Mouse (Mus musculus) CH12.LX (cell line): ENCODE data around the gene Col4a1. TPM values are rescaled to one million over a fixed set of nuclear protein-coding genes. Genes with fewer than 3 reads are reported as not detected.

Experiments used
- DNase-seq: peaks from one replicate; pipeline ENCODE4 v3.0.0-alpha.2; 2013; ENCODE audit errors: extremely low read depth
- H3K27ac ChIP-seq: 2 replicates; pipeline ENCODE4 v1.5.1; 2012; ENCODE audit warnings: low read depth, mild to moderate bottlenecking, control low read depth, moderate library complexity; ENCODE audit not compliant: insufficient read depth
- H3K27me3 ChIP-seq: replicated peaks from 2 replicates; pipeline ENCODE3; 2012; ENCODE audit warnings: inconsistent platforms
- H3K36me3 ChIP-seq, 2 experiments: replicated peaks in 1 of 2; 2 replicates each; pipeline versions ENCODE3 to v1.6.1; 2012; ENCODE audit warnings: inconsistent platforms in 1 of 2, low read length in 1 of 2, mild to moderate bottlenecking in 1 of 2, mixed read lengths in 1 of 2, moderate library complexity in 1 of 2; ENCODE audit not compliant: control insufficient read depth in 1 of 2, insufficient read depth in 1 of 2
- H3K4me1 ChIP-seq, 2 experiments: 2 replicates each; pipeline ENCODE4 v1.6.1; 2012; ENCODE audit warnings: inconsistent platforms in 1 of 2, moderate library complexity in 1 of 2; ENCODE audit not compliant: insufficient read depth in 2 of 2, control insufficient read depth in 1 of 2
- H3K4me2 ChIP-seq: 2 replicates; pipeline ENCODE4 v1.6.1; 2012; ENCODE audit warnings: low read depth, mild to moderate bottlenecking, control low read depth; ENCODE audit not compliant: poor library complexity, insufficient read depth, severe bottlenecking
- H3K4me3 ChIP-seq, 3 experiments: fragments of 150-350 bp in 1 of 3; sonication (generic) in 1 of 3; replicated peaks in 1 of 3; 2 replicates each; pipeline versions ENCODE3 to v1.5.1; 2011 to 2012; ENCODE audit warnings: low read depth in 2 of 3, low read length in 2 of 3, mild to moderate bottlenecking in 2 of 3, moderate library complexity in 2 of 3, control low read depth in 1 of 3, improper control_type of control experiment in 1 of 3, inconsistent platforms in 1 of 3, mixed read lengths in 1 of 3; ENCODE audit not compliant: poor library complexity in 1 of 3
- H3K79me2 ChIP-seq: replicated peaks from 2 replicates; pipeline ENCODE4 v1.6.1; 2012; ENCODE audit warnings: mild to moderate bottlenecking, moderate library complexity; ENCODE audit not compliant: control insufficient read depth, poor library complexity, insufficient read depth, severe bottlenecking; ENCODE audit errors: extremely low read depth
- H3K9ac ChIP-seq: 2 replicates; pipeline ENCODE4 v1.6.1; 2012; ENCODE audit warnings: low read depth, mild to moderate bottlenecking, control low read depth, moderate library complexity; ENCODE audit not compliant: insufficient read depth
- H3K9me3 ChIP-seq: replicated peaks from 2 replicates; pipeline ENCODE3; 2012; ENCODE audit warnings: low read length, inconsistent platforms, mixed read lengths
- CHD1 ChIP-seq: IDR thresholded peaks from 2 replicates; pipeline ENCODE4 v1.6.1; 2012; ENCODE audit warnings: low read depth, low read length, improper control_type of control experiment, inconsistent platforms
- CTCF ChIP-seq, 2 experiments: IDR thresholded peaks in 1 of 2; conservative IDR thresholded peaks in 1 of 2; 2 replicates each; pipeline ENCODE4 v1.5.1; 2011 to 2012; ENCODE audit warnings: low read depth in 2 of 2, low read length in 2 of 2, improper control_type of control experiment in 1 of 2, inconsistent platforms in 1 of 2, mild to moderate bottlenecking in 1 of 2, moderate library complexity in 1 of 2
- E2F4 ChIP-seq: IDR thresholded peaks from 2 replicates; pipeline ENCODE4 v1.6.1; 2011; ENCODE audit warnings: low read depth, low read length, improper control_type of control experiment; ENCODE audit not compliant: insufficient replicate concordance
- ELF1 ChIP-seq: IDR thresholded peaks from 2 replicates; pipeline ENCODE4 v1.6.1; 2014; ENCODE audit warnings: low read depth, mild to moderate bottlenecking, inconsistent platforms, low read length, improper control_type of control experiment
- ETS1 ChIP-seq: conservative IDR thresholded peaks from 2 replicates; pipeline ENCODE4 v1.6.1; 2012; ENCODE audit warnings: low read depth, mild to moderate bottlenecking, inconsistent platforms, low read length, improper control_type of control experiment, moderate library complexity
- HCFC1 ChIP-seq: IDR thresholded peaks from 2 replicates; pipeline ENCODE4 v1.6.1; 2012; ENCODE audit warnings: low read depth, mild to moderate bottlenecking, inconsistent platforms, low read length, improper control_type of control experiment
- JUN ChIP-seq: IDR thresholded peaks from 2 replicates; pipeline ENCODE4 v1.6.1; 2011; ENCODE audit warnings: low read depth, mild to moderate bottlenecking, low read length, improper control_type of control experiment, moderate library complexity; ENCODE audit not compliant: insufficient read depth
- JUND ChIP-seq: conservative IDR thresholded peaks from 2 replicates; pipeline ENCODE4 v1.6.1; 2011; ENCODE audit warnings: low read depth, low read length, improper control_type of control experiment
- MAFK ChIP-seq: IDR thresholded peaks from 2 replicates; pipeline ENCODE4 v1.6.1; 2011; ENCODE audit warnings: low read length, improper control_type of control experiment; ENCODE audit not compliant: insufficient replicate concordance
- MAX ChIP-seq: IDR thresholded peaks from 2 replicates; pipeline ENCODE4 v1.6.1; 2011; ENCODE audit warnings: low read length, improper control_type of control experiment
- MXI1 ChIP-seq: IDR thresholded peaks from 2 replicates; pipeline ENCODE4 v1.6.1; 2011; ENCODE audit warnings: mild to moderate bottlenecking, low read depth, low read length, improper control_type of control experiment
- MYC ChIP-seq: IDR thresholded peaks from 2 replicates; pipeline ENCODE4 v1.6.1; 2011; ENCODE audit warnings: low read depth, mild to moderate bottlenecking, improper control_type of control experiment, low read length
- PAX5 ChIP-seq: IDR thresholded peaks from 2 replicates; pipeline ENCODE4 v1.6.1; 2012; ENCODE audit warnings: low read length, inconsistent platforms, mixed read lengths
- POLR2A ChIP-seq: IDR thresholded peaks from 2 replicates; pipeline ENCODE4 v1.6.1; 2011; ENCODE audit warnings: low read depth, mild to moderate bottlenecking, improper control_type of control experiment, low read length
- RCOR1 ChIP-seq: conservative IDR thresholded peaks from 2 replicates; pipeline ENCODE4 v1.6.1; 2012; ENCODE audit warnings: low read depth, mild to moderate bottlenecking, inconsistent platforms, low read length, improper control_type of control experiment
- TBP ChIP-seq: conservative IDR thresholded peaks from 2 replicates; pipeline ENCODE4 v1.6.1; 2011; ENCODE audit warnings: low read depth, low read length, improper control_type of control experiment
- TCF12 ChIP-seq: IDR thresholded peaks from 2 replicates; pipeline ENCODE4 v1.6.1; 2014; ENCODE audit warnings: low read depth, mild to moderate bottlenecking, inconsistent platforms, low read length, improper control_type of control experiment
- UBTF ChIP-seq: IDR thresholded peaks from 2 replicates; pipeline ENCODE4 v1.6.1; 2012; ENCODE audit warnings: low read depth, mild to moderate bottlenecking, inconsistent platforms, low read length, improper control_type of control experiment, moderate library complexity
- USF1 ChIP-seq: IDR thresholded peaks from 2 replicates; pipeline ENCODE4 v1.6.1; 2014; ENCODE audit warnings: low read depth, mild to moderate bottlenecking, inconsistent platforms, low read length, improper control_type of control experiment
- USF2 ChIP-seq: conservative IDR thresholded peaks from 2 replicates; pipeline ENCODE4 v1.6.1; 2011; ENCODE audit warnings: low read depth, low read length, improper control_type of control experiment
- ZKSCAN1 ChIP-seq: IDR thresholded peaks from 2 replicates; pipeline ENCODE4 v1.6.1; 2012; ENCODE audit warnings: low read depth, inconsistent platforms, low read length, improper control_type of control experiment, borderline replicate concordance
- ZNF384 ChIP-seq: IDR thresholded peaks from 2 replicates; pipeline ENCODE4 v1.6.1; 2012; ENCODE audit warnings: low read depth, low read length, improper control_type of control experiment, inconsistent platforms
- dilution Hi-C: fragments of 300-500 bp; cut with MboI; formaldehyde crosslinking; loops from 2 replicates; pipeline ENCODE4 v1.14.3; 2020; ENCODE audit warnings: low sequenced_read_pairs; ENCODE audit not compliant: extremely low pct_unique_long_range_greater_than_20kb, extremely low pct_ligation_motif_present
- in situ Hi-C: fragments of 300-500 bp; cut with MboI; formaldehyde crosslinking; loops from 3 replicates; pipeline ENCODE4 v1.14.3; 2019; ENCODE audit warnings: low sequenced_read_pairs, low pct_ligation_motif_present, low pct_unique_long_range_greater_than_20kb, mixed read lengths
- polyA plus RNA-seq: library from polyadenylated mRNA; unstranded; fragments of >175 nt; gene quantifications from 2 replicates; pipeline ENCODE4 v1.2.1, GENCODE M21; 2012; ENCODE audit warnings: low read depth; ENCODE audit not compliant: insufficient read length
- total RNA-seq, 2 experiments: library from RNA; depleted of rRNA; stranded (reverse); fragments of 300-350 nt in 1 of 2; fragments of >200 nt in 1 of 2; gene quantifications; 2 replicates each; pipeline ENCODE4 v1.2.3; 2012 to 2014

Gene Col4a1
- total and polyA plus RNA-seq, 3 experiments = 0.04 to 0.27 (median 0.13) TPM

DNA sequence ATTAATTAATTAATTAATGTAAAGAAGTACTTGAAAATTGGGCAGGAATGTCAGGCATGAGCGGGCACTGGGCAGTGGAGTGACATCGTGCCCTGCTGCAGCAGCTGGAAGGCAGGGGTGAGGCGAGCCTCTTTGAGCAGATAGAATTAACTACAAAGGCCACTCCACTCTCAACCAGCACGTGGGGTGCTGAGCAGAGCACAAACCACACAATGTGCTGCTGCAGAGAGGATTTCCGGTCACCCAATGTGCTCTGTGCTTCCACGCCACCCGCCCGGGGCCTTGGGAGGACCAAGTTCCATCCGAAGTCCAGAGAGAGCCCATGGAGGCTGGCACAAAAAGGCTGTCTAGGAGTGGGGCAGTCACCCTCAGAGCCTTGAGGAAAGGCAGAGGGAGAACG, 29.4 kb downstream of the Col4a1 start:
- H3K4me2 ChIP-seq = no peak overlapping the region
- H3K4me1 ChIP-seq = peaks cover 0 to 9% of the 10 kb centered on the region in 2 experiments; a peak in 2 of 4 replicates
- H3K27ac ChIP-seq = no peak overlapping the region
- DNase-seq = no peak
- TF ChIP-seq HCFC1 (no peak), MXI1 (no peak), UBTF (no peak), ETS1 (no peak), MAFK (no peak), PAX5 (no peak), ZKSCAN1 (no peak), USF1 (no peak), CHD1 (no peak), E2F4 (no peak), JUN (no peak), TCF12 (no peak), USF2 (no peak), MYC (no peak), CTCF (conservative IDR thresholded peaks at IDR 0.05 in 1 of 2, IDR thresholded peaks at IDR 0.05 in 1 of 2; ENCODE audit: low read depth in 2 of 2, low read length in 2 of 2) (no peak), ELF1 (no peak), ZNF384 (no peak), JUND (no peak), TBP (no peak)
- H3K9me3 ChIP-seq = peaks cover 10% of the 10 kb centered on the region
- peaks cover 80% of the 10 kb centered on the region for H3K27me3 ChIP-seq
- no peaks in the 10 kb centered on the region for H3K79me2 ChIP-seq
- H3K4me3 ChIP-seq = no peak overlapping the region
- in situ Hi-C loops = no loop called here
- dilution Hi-C loops = no loop called here
- H3K9ac ChIP-seq = no peak overlapping the region
- H3K36me3 ChIP-seq = no peaks in the 10 kb centered on the region

DNA sequence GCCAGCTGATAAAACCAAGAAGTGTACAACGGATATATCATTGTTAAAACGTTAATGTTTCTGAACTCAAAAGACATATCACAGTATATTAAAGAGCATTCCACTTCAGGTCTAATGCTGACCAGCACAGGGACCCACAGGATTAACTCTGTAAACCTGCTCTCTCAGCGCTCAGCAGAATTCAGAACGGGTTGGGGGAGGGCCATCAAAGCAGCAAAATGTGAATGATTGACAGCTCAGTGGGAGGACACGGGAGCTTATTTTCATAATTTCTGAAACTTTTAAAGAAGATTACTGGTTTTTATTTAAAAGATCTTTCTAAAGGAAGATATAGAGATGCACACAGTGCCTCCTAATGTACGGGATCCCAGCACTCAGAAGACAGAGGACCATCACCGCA, 29.9 kb downstream of the Col4a1 start:
- TF ChIP-seq UBTF (no peak), JUND (no peak), POLR2A (no peak), MAX (no peak), RCOR1 (no peak), PAX5 (no peak)
- Histone ChIP-seq H3K27ac (no peak overlapping the region), H3K27me3 (peaks cover 80% of the 10 kb centered on the region), H3K4me2 (no peak overlapping the region), H3K4me1 (peaks cover 0 to 14% of the 10 kb centered on the region in 2 experiments; a peak in 2 of 4 replicates), H3K9ac (no peak overlapping the region), H3K9me3 (peaks cover 10% of the 10 kb centered on the region), H3K36me3 (no peaks in the 10 kb centered on the region), H3K4me3 (no peak overlapping the region), H3K79me2 (no peaks in the 10 kb centered on the region)
- in situ Hi-C loops = no loop called here
- dilution Hi-C loops = no loop called here
- DNase-seq = no peak
